Mouse (Mus musculus) left cerebral cortex, postnatal 25 days (tissue): ENCODE measurements around the gene Gng4. TPM values are rescaled to one million over a fixed set of nuclear protein-coding genes. Genes with fewer than 3 reads are reported as not detected.

Experiments
- DNase-seq, 2 experiments: peaks; one replicate each; pipeline ENCODE4 v3.0.0; 2022; ENCODE audit warnings: low spot score in 2 of 2, mixed read lengths in 1 of 2
- intact Hi-C: fragments of 180-260 bp; cut with DNase I; formaldehyde crosslinking; loops from one replicate; pipeline ENCODE4 v1.15.1; 2025
- total RNA-seq, 2 experiments: library from RNA; stranded (reverse); gene quantifications; 2 replicates each; pipeline ENCODE4 v1.2.3; 2021

Gene Gng4
- total RNA-seq, 2 experiments from 2014 or later: 48.5 to 49.8 TPM

DNA sequence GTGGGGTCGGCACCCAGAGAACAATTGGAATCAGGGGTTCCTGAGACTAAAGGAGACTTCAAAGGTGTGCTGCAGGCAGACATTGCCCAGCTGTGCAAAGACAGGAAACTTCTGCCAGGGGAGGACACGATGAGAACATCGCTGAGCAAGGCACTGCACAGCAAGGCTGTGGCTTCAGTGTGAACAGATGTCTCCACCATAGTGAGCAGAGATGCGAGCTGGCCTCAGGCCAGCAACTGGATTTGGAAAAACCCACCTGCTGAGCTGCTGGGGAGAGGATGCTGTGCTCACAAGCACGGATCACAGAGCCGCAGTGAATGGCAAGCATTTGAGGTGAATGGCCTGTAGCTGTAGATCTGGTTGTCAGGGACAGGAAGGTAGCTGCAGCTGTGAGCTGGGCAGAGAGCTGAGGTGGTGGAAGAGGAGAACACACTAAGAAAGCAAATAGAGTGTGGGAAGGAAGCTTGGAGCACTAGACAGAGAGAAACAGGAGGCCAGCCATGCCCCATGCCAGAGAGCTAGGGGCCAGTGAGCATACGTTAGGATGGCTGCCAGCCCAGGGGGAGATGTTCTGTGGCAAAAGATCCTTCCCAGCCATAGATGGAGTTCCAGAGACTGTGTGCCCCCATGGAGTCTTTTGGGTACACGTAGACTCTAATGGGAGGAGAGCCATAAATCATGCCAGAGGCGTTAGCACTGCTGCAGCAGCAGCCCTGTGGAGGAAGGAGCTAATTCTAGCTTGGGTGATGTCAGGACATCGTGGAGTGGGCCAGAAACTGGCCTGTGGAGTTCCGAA lies 24.7 kb downstream of the Gng4 start:
- intact Hi-C loops: no loop called here
- peak; percentile 22 to 39 for DNase-seq

DNA sequence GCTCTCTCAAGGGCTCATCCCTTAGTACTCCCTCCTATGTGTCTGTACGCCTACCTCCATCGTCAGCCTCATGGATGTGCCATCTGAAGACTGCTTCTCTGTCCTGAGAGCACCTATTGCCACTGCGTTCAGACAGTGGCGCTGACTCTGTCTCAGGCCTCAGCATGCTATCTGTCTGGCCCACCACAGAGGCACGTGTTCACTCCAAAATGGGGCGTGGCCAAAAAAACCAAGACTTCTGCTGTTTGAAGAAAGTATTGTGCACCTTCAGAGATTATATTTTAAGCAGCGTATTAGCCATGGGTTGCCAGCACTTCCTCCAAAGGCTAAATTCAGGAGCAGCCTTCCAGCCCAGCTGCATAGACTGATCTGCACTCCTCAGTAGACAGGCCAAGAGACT lies 27.0 kb downstream of the Gng4 start:
- intact Hi-C loops: no loop called here

DNA sequence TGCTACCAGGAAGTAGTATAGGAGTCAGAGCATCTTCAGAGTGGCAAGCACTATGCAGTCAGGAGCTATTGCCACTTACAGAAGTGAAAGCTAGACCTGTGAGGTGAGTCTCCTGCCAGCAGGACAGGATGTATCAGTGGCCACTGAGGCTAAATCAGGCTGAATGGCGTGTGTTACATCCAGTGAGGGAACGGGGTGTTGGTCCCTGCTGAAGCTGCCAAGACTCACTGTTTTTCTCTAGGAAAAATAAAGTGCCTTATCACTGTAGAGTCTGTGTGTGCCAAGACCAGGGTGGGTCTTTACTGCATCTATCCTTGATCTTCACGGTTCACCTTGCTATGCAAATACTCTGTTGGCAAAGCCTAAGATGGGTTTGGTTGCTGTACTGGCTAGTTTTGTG lies 34.8 kb downstream of the Gng4 start:
- DNase-seq: no peak
- intact Hi-C loops: no loop called here

More for the DNA sequence above, 27.0 kb downstream of the Gng4 start:
- DNase-seq: no peak

DNA sequence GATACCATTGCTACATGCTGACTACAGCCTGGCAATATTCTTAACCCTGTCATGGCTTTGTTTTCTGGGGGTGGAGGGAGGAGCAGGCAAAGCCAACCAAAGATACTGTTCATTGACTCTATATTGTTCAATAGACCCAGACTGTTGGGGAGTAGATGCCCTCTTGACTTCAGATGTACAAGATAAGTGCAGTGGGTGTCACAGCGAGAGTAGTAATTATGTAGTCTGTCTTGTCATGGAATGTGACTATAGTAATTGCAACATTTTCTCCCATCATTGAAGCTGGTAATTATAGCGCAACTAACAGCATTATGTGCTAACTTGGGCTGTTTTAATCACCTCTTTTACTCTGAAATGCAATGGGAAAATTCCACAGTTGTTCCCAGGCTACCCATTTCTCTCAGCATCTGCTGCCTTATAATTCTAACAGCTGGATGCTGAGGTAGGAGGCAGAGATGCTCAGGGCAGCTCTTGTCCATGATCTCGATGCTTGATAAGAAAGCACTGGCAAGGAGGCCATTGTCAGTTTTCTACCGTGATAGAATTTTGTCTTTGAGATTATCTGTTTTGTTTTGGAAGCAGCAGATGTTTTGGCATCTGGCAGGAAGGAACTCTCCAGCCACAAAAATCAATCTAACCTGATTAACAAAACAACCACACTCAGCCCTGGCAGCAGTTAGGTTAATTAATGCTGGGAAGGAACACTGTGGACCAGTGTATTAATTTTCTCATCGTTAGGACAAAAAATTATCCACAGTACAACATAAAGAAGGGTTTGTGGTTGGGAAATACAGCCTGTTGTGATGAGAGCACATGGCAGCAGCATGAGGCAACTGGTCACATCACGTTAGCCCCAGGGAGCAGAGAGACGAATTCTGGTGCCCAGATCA lies 36.6 kb downstream of the Gng4 start:
- DNase-seq: no peak
- intact Hi-C loops: no loop called here

DNA sequence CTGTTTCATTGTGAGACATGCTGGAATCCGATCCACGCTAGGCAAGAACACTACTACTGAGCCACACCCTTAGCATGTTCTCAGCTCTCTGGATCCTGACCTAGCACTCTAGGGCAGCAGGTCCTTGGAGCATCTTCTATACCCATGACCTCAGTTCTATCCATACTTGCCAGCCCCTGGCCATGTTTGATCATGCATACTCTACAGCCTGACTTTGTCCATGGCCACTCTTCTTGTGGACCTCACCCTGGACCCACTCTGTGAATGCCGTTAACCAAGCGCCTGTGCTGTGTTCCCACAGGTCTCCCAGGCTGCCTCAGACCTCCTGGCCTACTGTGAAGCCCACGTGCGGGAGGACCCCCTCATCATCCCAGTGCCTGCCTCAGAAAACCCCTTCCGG lies 41.1 kb downstream of the Gng4 start:
- DNase-seq: no peak
- intact Hi-C loops: no loop called here

DNA sequence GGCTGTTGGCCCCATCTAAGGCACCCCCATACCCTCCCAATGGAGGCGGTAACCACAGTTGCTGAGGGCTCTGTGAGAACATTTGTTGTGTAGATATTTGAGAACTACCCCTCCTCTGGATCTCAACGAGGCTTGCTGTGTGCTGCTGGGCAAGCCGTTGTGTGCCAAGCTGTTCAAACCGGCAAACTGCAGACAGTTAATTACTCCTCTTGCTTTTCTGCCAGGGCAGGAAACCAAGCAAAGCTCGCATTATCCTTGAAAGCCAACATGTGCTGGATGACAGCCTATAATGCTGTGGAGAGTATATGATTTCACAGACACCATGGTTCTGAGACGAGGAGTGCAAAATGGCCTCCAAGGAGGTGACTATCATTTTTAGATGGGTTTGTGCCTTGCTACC lies 42.7 kb downstream of the Gng4 start:
- intact Hi-C loops: no loop called here
- DNase-seq: no peak

DNA sequence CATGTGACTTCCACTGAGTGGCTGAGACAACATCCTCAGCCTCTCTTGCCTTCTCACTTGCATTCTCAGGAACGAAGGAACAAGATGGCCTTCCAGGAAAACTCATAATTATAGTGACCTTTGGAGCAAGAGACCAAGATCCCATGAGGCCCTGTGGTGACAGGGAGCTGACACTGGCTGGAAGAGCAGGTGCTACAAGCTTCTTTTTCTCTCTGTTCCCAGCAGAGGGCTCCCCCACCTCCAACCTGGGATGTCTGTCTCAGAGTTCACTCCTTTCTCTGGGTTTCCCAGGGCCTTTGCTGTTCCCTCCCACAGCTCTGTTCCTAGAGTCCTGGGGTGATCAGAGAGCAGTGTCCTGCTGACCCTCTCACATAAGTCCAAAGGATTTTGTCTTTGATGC lies 44.3 kb downstream of the Gng4 start:
- intact Hi-C loops: no loop called here
- DNase-seq: no peak

DNA sequence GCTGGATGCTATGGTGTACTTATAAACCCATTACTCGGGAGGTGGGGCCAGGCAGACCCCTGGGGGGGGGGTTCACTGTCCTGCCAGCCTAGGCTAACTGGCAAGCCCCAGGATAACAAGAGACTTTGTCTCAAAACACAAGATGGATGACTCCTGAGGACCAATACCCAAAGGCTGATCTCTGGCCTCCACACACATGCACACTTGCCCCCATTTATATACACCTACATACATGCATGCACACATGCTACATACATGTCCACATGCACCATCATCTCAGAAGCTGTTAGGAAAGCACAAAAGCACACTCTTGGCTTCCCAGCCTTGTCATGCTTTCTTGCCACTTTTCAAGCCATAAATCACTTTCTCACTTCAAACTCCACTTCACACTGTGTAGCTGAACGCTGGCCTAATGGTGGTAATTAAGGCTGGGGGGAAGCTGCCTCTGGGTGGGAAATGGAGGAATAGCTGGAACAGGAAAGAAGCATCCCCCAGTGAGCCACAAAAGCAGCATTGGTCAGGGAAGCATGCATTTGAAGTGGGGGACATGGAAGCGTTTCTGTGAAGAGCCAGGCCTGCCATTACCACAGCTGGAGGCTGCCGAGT lies 46.7 kb downstream of the Gng4 start:
- intact Hi-C loops: no loop called here
- no peak for DNase-seq

DNA sequence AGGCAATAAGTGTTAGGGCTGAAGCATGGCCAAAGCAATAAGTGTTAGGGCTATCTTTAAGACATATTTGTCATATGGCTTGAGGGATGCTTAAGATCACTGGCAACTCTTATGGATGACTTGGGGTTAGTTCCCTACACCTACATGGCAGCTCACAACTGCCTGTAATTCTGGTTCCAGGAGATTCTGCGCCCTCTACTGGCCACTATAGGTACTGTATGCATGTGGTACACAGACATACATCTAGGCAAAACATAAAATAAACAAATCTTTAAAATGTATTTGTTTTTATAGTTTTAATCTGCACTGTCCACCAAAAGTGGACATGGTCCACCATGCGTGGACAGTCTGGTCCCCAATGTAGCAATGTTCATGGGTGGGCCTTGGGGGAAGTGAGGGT lies 51.3 kb downstream of the Gng4 start:
- intact Hi-C loops: no loop called here
- no peak for DNase-seq

DNA sequence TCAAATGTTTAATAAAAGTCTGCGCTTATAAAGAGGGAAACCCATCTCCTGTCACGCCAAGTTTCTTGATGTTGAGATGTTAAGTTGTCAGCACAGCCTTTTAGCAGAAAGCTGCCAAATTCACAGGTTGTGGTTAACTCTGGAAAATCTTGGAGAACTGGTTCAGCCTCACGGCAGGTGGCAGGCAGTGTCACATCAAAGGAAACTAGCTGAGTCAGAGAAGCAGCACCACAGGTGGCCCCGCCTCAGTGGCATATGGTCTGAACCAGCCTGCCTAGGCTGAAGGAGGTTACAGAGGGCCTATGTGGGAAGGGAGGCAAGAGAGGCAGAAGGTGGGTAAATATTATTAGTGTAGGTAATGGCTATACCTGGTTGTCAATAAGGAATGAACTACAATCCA lies 61.2 kb downstream of the Gng4 start:
- intact Hi-C loops: no loop called here
- no peak for DNase-seq

DNA sequence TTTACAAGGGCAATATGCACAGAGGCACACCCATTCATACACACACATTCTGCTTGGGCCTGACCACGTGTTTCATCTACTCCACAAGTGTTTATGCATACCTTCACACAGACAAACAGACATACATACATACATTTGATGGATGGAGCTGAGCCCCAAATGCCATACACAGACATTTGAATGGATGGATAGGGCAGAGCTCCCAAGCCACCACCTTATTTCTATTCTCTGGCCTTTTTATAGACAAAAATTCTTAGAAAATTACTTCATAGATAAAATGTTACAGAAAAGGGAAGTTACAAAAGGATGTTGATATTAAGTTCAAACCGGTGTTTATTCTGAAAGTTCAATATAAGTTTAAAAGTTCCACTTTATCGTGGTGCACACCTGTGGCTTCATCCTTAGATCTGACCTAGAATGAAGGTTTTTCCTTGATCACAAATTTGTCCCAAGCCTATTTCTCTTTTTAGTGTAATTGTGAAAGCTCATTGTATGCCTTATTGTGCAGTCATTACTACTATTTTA lies 63.3 kb downstream of the Gng4 start:
- intact Hi-C loops: no loop called here
- no peak for DNase-seq

DNA sequence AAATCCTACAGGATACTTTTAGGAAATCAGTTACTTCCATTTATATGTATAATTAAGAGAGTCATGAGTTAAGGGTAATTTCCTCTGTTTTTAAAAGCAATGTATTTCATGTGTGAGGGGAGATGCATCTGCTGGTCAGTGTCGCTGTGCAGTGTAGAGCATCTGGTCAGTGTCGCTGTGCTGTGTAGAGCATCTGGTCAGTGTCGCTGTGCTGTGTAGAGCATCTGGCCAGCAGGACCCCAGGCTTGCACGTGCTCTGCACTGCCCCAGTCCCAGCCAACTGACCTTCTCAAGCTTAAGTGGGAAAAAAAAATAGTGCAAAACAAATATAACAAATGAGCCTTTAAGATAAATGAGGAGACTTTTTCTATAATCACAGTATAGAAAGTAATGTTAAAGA lies 73.3 kb downstream of the Gng4 start:
- no peak for DNase-seq
- intact Hi-C loops: loop anchor here (5.0 kb wide), 1 partner anchor 70 kb away; no protein-coding TSS in a partner anchor

DNA sequence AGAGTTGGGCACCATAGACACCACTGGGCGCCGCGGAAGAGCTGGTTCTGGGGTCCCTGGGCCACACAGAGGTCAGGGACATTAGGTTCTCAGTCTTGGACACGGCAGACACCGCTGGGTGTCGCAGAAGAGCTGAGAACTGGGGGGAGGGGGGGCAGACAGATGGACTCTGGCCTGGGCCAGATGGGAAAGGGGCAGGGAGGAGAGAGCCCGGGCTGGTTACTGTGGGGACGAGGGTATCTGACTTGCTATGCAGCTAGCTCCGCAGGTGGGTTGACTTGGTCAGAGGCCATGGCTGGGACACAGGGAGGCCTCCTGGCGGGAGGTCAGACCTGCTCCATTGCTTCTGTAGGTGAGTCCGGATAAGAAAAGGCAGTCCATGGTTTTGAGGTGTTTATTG lies 78.5 kb downstream of the Gng4 start:
- intact Hi-C loops: no loop called here

DNA sequence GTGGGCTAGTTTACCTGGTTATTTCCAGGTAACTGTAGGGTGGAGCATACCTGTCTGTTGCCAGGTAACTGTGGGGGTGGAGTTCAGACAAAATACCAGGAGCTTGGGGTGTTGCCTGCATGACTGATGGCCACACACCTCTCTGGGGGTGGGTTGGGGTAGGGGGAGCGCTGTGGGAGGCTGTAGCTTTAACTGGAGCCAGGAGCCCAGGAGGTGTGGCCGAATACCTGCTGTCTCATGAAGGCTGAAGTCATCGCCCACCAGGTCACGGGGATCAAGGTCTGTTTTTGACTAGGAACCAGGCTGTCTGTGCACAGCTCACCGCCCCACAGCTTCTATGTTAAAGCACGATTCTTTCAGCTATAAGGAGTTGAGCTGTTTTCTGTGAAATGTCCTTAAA lies 79.1 kb downstream of the Gng4 start:
- no peak for DNase-seq
- intact Hi-C loops: no loop called here

More for the DNA sequence above, 78.5 kb downstream of the Gng4 start:
- DNase-seq: no peak

DNA sequence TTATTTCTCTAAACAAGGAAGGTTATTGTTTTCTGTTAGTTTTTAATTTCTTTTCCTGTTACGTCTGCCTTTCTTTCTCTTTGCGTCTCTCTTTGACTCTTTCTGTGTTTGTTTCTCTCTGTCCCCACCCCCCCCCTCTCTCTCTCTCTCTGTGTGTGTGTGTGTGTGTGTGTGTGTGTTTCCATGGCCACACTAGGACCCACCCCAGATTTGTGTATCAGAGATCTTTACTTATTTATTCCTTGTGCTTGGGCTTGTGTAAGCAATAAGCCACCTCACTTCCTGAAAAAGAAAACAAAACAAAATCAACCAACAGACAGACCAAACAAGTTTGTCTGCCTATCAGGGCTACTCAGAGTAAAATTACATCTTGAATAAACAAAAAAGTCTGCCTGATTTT lies 82.5 kb downstream of the Gng4 start:
- intact Hi-C loops: loop anchor here (5.0 kb wide), 2 partner anchors 84 to 349 kb away; partner anchors contain the start of gene Gng4
- no peak for DNase-seq

DNA sequence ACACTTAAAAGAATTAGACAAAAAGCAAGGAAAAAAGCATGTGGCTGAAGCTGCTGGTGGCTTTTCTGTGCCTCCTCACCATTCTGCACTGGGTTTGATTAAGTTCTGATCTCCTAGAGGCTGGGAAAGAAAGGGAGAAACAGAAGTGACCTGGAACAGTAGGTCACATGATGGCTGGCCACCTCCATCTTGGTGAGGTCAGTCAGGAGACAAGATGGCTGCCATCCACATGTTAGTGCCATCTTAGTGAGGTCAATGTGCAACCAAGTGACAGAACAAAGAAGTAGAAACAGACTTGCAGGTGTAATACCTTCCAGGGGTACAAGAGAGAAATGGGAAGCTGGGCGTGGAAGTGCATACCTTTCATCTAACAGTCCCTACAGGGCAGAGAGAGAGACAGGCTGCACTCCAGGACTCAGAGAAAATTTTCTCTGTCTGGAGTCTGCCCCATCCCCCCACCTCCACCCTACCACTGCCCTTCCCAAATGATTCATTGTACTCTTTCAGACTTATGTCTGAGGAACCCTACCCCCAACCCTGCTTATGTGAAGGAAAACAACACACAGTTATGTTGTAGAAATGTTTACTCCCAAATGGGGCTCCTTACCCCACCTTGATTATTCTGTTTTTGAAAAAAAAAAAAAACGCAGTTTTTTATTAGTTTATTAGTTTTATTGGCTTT lies 83.4 kb downstream of the Gng4 start:
- intact Hi-C loops: loop anchor here (5.0 kb wide), 2 partner anchors 85 to 350 kb away; partner anchors contain the start of gene Gng4
- no peak for DNase-seq

DNA sequence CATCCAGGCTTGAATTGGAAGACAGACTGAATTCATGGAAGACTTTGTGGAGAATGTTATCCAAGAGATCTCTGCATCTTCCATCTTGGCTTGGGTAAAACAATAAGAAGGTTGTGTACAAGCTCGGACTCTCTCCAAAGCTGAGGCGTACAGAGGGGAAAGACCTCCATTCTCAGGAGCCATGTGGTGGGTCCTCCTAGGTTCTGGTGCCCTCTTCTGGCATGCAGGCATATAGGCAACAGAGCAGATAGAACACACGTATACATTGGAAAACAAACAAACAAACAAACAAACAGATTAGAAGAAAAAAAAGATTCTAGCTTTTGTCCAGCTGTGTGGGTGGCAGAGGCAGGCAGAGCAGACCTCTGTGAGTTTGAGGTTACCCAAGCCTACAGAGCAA lies 84.1 kb downstream of the Gng4 start:
- intact Hi-C loops: loop anchor here (5.0 kb wide), 2 partner anchors 86 to 351 kb away; partner anchors contain the start of gene Gng4
- DNase-seq: peak; percentile 16 to 37
